Mouse (Mus musculus) thymus, postnatal 36 days (tissue): ENCODE measurements around the gene AY074887.

Source experiments
- DNase-seq, 2 experiments: peaks; one replicate each; pipeline ENCODE4 v3.0.0; 2022; ENCODE audit warnings: mixed read lengths in 2 of 2

Gene AY074887

GRCm38 (mm10) chr9:54950575-54951321 is at the start of gene AY074887, which contains the start of gene Psma4:
AY074887 (minus strand) TSS chr9:54950998.
Psma4 (plus strand) TSS chr9:54950790.
- DNase-seq, result peak; percentile 89 to 90

- no peak for DNase-seq
Measured at GRCm38 (mm10) chr9:54995645-54996044, 44.8 kb upstream of the AY074887 start.

GRCm38 (mm10) chr9:54994381-54994780 is 43.6 kb upstream of the AY074887 start:
- DNase-seq, result no peak

- no peak for DNase-seq
Measured at GRCm38 (mm10) chr9:54990362-54990761, 39.6 kb upstream of the AY074887 start.

GRCm38 (mm10) chr9:54982401-54982800 is 31.6 kb upstream of the AY074887 start:
- no peak for DNase-seq

GRCm38 (mm10) chr9:54981291-54982191 is 30.7 kb upstream of the AY074887 start:
- peak; percentile 25 to 36 for DNase-seq

DNA sequence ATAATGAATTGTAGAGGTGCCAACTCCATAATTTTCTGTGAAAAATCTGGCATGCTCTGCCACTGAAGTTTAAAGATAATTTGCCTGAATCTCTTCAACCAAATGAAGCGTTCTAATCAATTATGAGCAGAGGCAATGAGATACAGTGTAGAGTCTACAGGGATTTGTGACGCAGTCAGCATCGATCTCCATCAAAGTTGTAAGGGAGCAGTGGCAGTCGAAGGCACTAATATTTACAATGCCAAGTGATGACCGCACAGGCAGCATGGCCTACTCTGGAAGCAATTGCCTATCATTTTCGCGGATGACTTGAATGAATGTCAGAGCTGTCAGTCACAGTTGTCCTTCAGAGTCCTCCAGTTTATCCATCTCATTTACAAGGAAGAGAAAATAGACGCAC is 29.9 kb upstream of the AY074887 start, which contains the start of gene Chrna5:
Chrna5 (plus strand) TSS at position 207 of the 400 bp plus-strand sequence.
- DNase-seq, result no peak

GRCm38 (mm10) chr9:54969972-54970637 is 19.3 kb upstream of the AY074887 start:
- DNase-seq, result no peak

DNA sequence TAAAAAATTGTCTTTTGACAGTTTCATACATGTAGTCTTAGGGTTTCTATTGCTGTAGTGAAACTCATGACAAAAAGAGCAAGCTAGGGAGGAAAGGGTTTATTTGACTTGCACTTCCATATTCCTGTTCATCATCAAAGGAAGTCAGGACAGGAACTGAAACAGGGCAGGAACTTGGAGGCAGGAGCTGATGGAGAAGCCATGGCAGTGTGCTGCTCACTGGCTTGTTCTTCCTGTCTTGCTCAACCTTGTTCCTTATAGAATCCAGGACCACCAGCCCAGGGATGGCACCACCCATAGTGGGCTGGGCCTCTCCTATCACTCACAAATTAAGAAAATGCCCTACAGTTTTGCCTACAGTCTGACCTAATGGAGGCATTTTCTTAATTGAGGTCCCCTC is 12.9 kb upstream of the AY074887 start:
- no peak for DNase-seq

DNA sequence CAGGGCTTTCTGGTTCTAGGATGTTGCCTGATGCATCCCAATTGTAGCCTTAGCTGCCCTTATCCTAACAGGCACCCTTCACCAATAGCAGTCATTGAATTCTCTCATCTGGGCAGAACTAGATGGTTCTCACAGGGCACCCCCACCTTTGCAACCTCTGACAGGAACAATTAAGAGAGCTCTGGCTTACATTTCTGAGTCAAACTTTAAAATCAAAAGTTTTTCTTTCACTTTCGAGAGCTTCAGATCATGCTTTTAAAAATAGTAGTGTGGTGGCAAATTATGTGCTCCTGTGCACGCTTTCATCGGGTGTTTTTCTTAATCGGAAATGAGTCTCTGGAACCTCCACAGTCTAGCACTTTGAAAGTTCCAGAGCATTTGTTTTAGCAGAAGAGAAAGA is 10.3 kb upstream of the AY074887 start:
- DNase-seq, result no peak

- peak in 1 of 2 experiments; percentile 1 for DNase-seq
Measured at GRCm38 (mm10) chr9:54950162-54950561, 636 bp downstream of the AY074887 start.

- DNase-seq, result no peak
Measured at GRCm38 (mm10) chr9:54949465-54949864, 1.3 kb downstream of the AY074887 start.

- DNase-seq, result no peak
Measured at GRCm38 (mm10) chr9:54946256-54946655, 4.5 kb downstream of the AY074887 start.

DNA sequence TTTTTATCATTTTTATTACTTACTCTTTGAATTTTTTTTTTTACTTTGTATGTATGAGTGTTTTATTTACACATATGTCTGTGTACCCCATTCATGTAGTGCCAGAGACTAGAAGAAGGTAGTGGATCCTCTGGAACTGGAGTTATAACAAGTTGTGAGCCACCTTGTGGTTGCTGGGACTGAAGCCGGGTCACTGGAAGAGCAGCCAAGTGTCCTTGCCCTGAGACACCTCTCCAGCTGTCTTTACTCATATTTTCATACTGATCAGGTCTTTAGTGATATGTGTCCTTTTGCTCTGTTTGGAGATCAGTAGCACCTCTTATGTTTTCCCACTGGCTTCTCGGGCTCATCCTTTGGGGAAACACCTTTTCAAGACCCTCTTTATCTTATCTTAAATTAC is 6.3 kb downstream of the AY074887 start:
- DNase-seq, result no peak

- no peak for DNase-seq
Measured at GRCm38 (mm10) chr9:54942071-54942470, 8.7 kb downstream of the AY074887 start.

GRCm38 (mm10) chr9:54932379-54932778 is 18.4 kb downstream of the AY074887 start:
- DNase-seq, result no peak

- peak in 1 of 2 experiments; percentile 4 for DNase-seq
Measured at GRCm38 (mm10) chr9:54931765-54932164, 19.0 kb downstream of the AY074887 start.

GRCm38 (mm10) chr9:54930741-54931140 is 20.1 kb downstream of the AY074887 start:
- DNase-seq, result no peak

DNA sequence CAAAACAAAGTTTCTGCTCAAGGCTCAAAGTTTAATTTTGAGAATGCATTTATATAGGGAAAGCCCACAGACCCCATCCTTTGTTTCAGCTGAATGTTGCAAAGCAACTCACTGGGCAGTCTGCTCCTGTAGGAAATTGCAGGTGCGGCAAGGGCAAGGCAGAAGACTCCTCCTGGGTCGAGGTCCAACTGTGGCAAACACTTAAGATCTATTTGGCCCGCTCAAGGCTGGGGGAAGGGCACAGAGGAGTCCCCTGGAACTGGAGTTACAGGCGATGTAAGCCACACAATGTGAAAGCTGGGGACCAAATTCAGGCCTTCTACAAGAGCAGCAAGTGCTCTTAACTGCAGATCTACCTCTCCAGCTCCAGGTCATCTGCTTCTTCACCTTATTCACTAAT is 30.9 kb downstream of the AY074887 start:
- DNase-seq, result no peak

- no peak for DNase-seq
Measured at GRCm38 (mm10) chr9:54918781-54919180, 32.0 kb downstream of the AY074887 start.

- no peak for DNase-seq
Measured at GRCm38 (mm10) chr9:54918191-54918590, 32.6 kb downstream of the AY074887 start.

- peak; percentile 75 to 82 for DNase-seq
Measured at GRCm38 (mm10) chr9:54917010-54917677, 33.7 kb downstream of the AY074887 start, which contains the start of gene Hykk. Hykk (plus strand) TSS chr9:54917283.
